Mouse (Mus musculus): ENCODE data around the gene Tuft1. TPM values are rescaled to one million over a fixed set of nuclear protein-coding genes. Genes with fewer than 3 reads are reported as not detected.
"Not testable (repeated sequence)": the region's sequence is repeated elsewhere in the genome, so short reads cannot be mapped to it uniquely, and the experiment has no call there.

Gene Tuft1
- polyA plus RNA-seq, 1 experiment from 2014 or later, result 6.7 TPM

- H3K27me3 ChIP-seq (ENCODE audit: control insufficient read depth, insufficient read depth, low read length); H3K27ac ChIP-seq (ENCODE audit: low read depth, low read length); H3K36me3 ChIP-seq (ENCODE audit: control insufficient read depth, insufficient read depth, low read length); ATAC-seq (ENCODE audit: low FRiP score, low TSS enrichment); H3K4me2 ChIP-seq (replicated peaks; ENCODE audit: low read depth, low read length); H3K9ac ChIP-seq (ENCODE audit: low read depth, low read length); H3K9me3 ChIP-seq (ENCODE audit: control insufficient read depth, low read length); H3K4me1 ChIP-seq (ENCODE audit: control insufficient read depth, insufficient read depth, low read length); H3K4me3 ChIP-seq (ENCODE audit: low read length): not testable (repeated sequence)
- 79% methylated on average over 9 of the region's 9 CpGs for WGBS
Observed at GRCm38 (mm10) chr3:94675101-94675500, 16.4 kb upstream of the Tuft1 start.

- not testable (repeated sequence) for H3K4me2 ChIP-seq (replicated peaks; ENCODE audit: low read depth, low read length); H3K9ac ChIP-seq (ENCODE audit: low read depth, low read length); H3K9me3 ChIP-seq (ENCODE audit: control insufficient read depth, low read length); H3K4me3 ChIP-seq (ENCODE audit: low read length); H3K27me3 ChIP-seq (ENCODE audit: control insufficient read depth, insufficient read depth, low read length); H3K36me3 ChIP-seq (ENCODE audit: control insufficient read depth, insufficient read depth, low read length); H3K4me1 ChIP-seq (ENCODE audit: control insufficient read depth, insufficient read depth, low read length); H3K27ac ChIP-seq (ENCODE audit: low read depth, low read length)
- ATAC-seq (ENCODE audit: low FRiP score, low TSS enrichment), result 0 out of 2 replicates have a peak, but pooled peaks have one; percentile 30
- WGBS, result 38% methylated on average over 7 of the region's 7 CpGs
Observed at GRCm38 (mm10) chr3:94665896-94666295, 7.2 kb upstream of the Tuft1 start.

- peak; percentile 44; the same call in 1 of the 2 replicates for ATAC-seq (ENCODE audit: low FRiP score, low TSS enrichment)
- H3K9ac ChIP-seq (ENCODE audit: low read depth, low read length); H3K27me3 ChIP-seq (ENCODE audit: control insufficient read depth, insufficient read depth, low read length); H3K9me3 ChIP-seq (ENCODE audit: control insufficient read depth, low read length); H3K36me3 ChIP-seq (ENCODE audit: control insufficient read depth, insufficient read depth, low read length); H3K4me1 ChIP-seq (ENCODE audit: control insufficient read depth, insufficient read depth, low read length); H3K4me2 ChIP-seq (replicated peaks; ENCODE audit: low read depth, low read length); H3K27ac ChIP-seq (ENCODE audit: low read depth, low read length); H3K4me3 ChIP-seq (ENCODE audit: low read length): not testable (repeated sequence)
- 89% methylated on average over 3 of the region's 5 CpGs for WGBS
Observed at GRCm38 (mm10) chr3:94665060-94665802, 6.6 kb upstream of the Tuft1 start.

- H3K9me3 ChIP-seq (ENCODE audit: control insufficient read depth, low read length); H3K4me1 ChIP-seq (ENCODE audit: control insufficient read depth, insufficient read depth, low read length); H3K27me3 ChIP-seq (ENCODE audit: control insufficient read depth, insufficient read depth, low read length); H3K4me2 ChIP-seq (replicated peaks; ENCODE audit: low read depth, low read length); ATAC-seq (ENCODE audit: low FRiP score, low TSS enrichment); H3K4me3 ChIP-seq (ENCODE audit: low read length); H3K9ac ChIP-seq (ENCODE audit: low read depth, low read length); H3K27ac ChIP-seq (ENCODE audit: low read depth, low read length); H3K36me3 ChIP-seq (ENCODE audit: control insufficient read depth, insufficient read depth, low read length): not testable (repeated sequence)
- WGBS, result 95% methylated on average over 2 of the region's 2 CpGs
Observed at GRCm38 (mm10) chr3:94660841-94661240, 2.2 kb upstream of the Tuft1 start.

GRCm38 (mm10) chr3:94659142-94659748 is 573 bp upstream of the Tuft1 start:
- not testable (repeated sequence) for H3K9ac ChIP-seq (ENCODE audit: low read depth, low read length); H3K4me1 ChIP-seq (ENCODE audit: control insufficient read depth, insufficient read depth, low read length); H3K27me3 ChIP-seq (ENCODE audit: control insufficient read depth, insufficient read depth, low read length); H3K27ac ChIP-seq (ENCODE audit: low read depth, low read length); H3K36me3 ChIP-seq (ENCODE audit: control insufficient read depth, insufficient read depth, low read length); H3K9me3 ChIP-seq (ENCODE audit: control insufficient read depth, low read length); H3K4me3 ChIP-seq (ENCODE audit: low read length); H3K4me2 ChIP-seq (replicated peaks; ENCODE audit: low read depth, low read length)
- WGBS, result 31% methylated on average over 8 of the region's 10 CpGs
- ATAC-seq (ENCODE audit: low FRiP score, low TSS enrichment), result peak; percentile 48; the same call in 1 of the 2 replicates

- H3K36me3 ChIP-seq (ENCODE audit: control insufficient read depth, insufficient read depth, low read length); H3K4me1 ChIP-seq (ENCODE audit: control insufficient read depth, insufficient read depth, low read length); H3K9me3 ChIP-seq (ENCODE audit: control insufficient read depth, low read length); H3K27ac ChIP-seq (ENCODE audit: low read depth, low read length); H3K27me3 ChIP-seq (ENCODE audit: control insufficient read depth, insufficient read depth, low read length): not testable (repeated sequence)
- H3K9ac ChIP-seq (ENCODE audit: low read depth, low read length), result peak overlapping the region; percentile 53
- peak; percentile 53 for ATAC-seq (ENCODE audit: low FRiP score, low TSS enrichment)
- peak overlapping the region; percentile 41 for H3K4me3 ChIP-seq (ENCODE audit: low read length)
- 2% methylated on average over 22 of the region's 47 CpGs for WGBS
- H3K4me2 ChIP-seq (replicated peaks; ENCODE audit: low read depth, low read length), result peak overlapping the region; percentile 69
Observed at GRCm38 (mm10) chr3:94657852-94658739, 576 bp downstream of the Tuft1 start.

GRCm38 (mm10) chr3:94653967-94654366 is 4.7 kb downstream of the Tuft1 start:
- H3K9ac ChIP-seq (ENCODE audit: low read depth, low read length); H3K36me3 ChIP-seq (ENCODE audit: control insufficient read depth, insufficient read depth, low read length); H3K4me2 ChIP-seq (replicated peaks; ENCODE audit: low read depth, low read length); H3K4me1 ChIP-seq (ENCODE audit: control insufficient read depth, insufficient read depth, low read length); H3K27ac ChIP-seq (ENCODE audit: low read depth, low read length); H3K9me3 ChIP-seq (ENCODE audit: control insufficient read depth, low read length); H3K27me3 ChIP-seq (ENCODE audit: control insufficient read depth, insufficient read depth, low read length); ATAC-seq (ENCODE audit: low FRiP score, low TSS enrichment); H3K4me3 ChIP-seq (ENCODE audit: low read length): not testable (repeated sequence)
- WGBS, result 70% methylated on average over 1 of the region's 1 CpGs

- H3K4me2 ChIP-seq (replicated peaks; ENCODE audit: low read depth, low read length), result no peak overlapping the region
- no peak overlapping the region for H3K27ac ChIP-seq (ENCODE audit: low read depth, low read length)
- H3K9me3 ChIP-seq (ENCODE audit: control insufficient read depth, low read length), result no peaks in the 10 kb centered on the region
- no peak for ATAC-seq (ENCODE audit: low FRiP score, low TSS enrichment)
- no peaks in the 10 kb centered on the region for H3K27me3 ChIP-seq (ENCODE audit: control insufficient read depth, insufficient read depth, low read length)
- 0 out of 2 replicates have a peak, but pooled peaks cover 3% of the 10 kb centered on the region for H3K4me1 ChIP-seq (ENCODE audit: control insufficient read depth, insufficient read depth, low read length)
- no peaks in the 10 kb centered on the region for H3K36me3 ChIP-seq (ENCODE audit: control insufficient read depth, insufficient read depth, low read length)
- H3K9ac ChIP-seq (ENCODE audit: low read depth, low read length), result no peak overlapping the region
- 84% methylated on average over 7 of the region's 7 CpGs for WGBS
- no peak overlapping the region for H3K4me3 ChIP-seq (ENCODE audit: low read length)
Observed at GRCm38 (mm10) chr3:94650409-94650808, 8.3 kb downstream of the Tuft1 start.

All from kidney, embryonic 14.5 days (tissue).